Mouse (Mus musculus) CD4-positive helper T cell, adult 2 months (primary cell): ENCODE measurements around the gene Cwf19l1.
"Not testable (repeated sequence)": the region's sequence is repeated elsewhere in the genome, so short reads cannot be mapped to it uniquely, and the experiment has no call there.

Experiments used
- DNase-seq: peaks from one replicate; pipeline ENCODE4 v3.0.0-alpha.2; 2012; ENCODE audit warnings: low read depth, missing footprints, low spot score

Cwf19l1 gene

GRCm38 (mm10) chr19:44135072-44135959 is at the start of gene Cwf19l1:
Cwf19l1 (minus strand) TSS chr19:44135876.
- DNase-seq, result peak; percentile 90

GRCm38 (mm10) chr19:44183968-44184367 is 48.3 kb upstream of the Cwf19l1 start:
- DNase-seq, result no peak

GRCm38 (mm10) chr19:44180502-44180901 is 44.8 kb upstream of the Cwf19l1 start:
- no peak for DNase-seq

- no peak for DNase-seq
Observed at GRCm38 (mm10) chr19:44176741-44177140, 41.1 kb upstream of the Cwf19l1 start.

- DNase-seq, result no peak
Observed at GRCm38 (mm10) chr19:44174835-44175234, 39.2 kb upstream of the Cwf19l1 start.

GRCm38 (mm10) chr19:44161515-44161914 is 25.8 kb upstream of the Cwf19l1 start:
- no peak for DNase-seq

GRCm38 (mm10) chr19:44159386-44159785 is 23.7 kb upstream of the Cwf19l1 start:
- no peak for DNase-seq

- no peak for DNase-seq
Observed at GRCm38 (mm10) chr19:44157005-44157404, 21.3 kb upstream of the Cwf19l1 start.

GRCm38 (mm10) chr19:44153781-44154180 is 18.1 kb upstream of the Cwf19l1 start:
- no peak for DNase-seq

- no peak for DNase-seq
Observed at GRCm38 (mm10) chr19:44148991-44149390, 13.3 kb upstream of the Cwf19l1 start.

GRCm38 (mm10) chr19:44148345-44148744 is 12.7 kb upstream of the Cwf19l1 start:
- DNase-seq, result no peak

GRCm38 (mm10) chr19:44146951-44147350 is 11.3 kb upstream of the Cwf19l1 start:
- no peak for DNase-seq

- no peak for DNase-seq
Observed at GRCm38 (mm10) chr19:44146568-44146879, 10.8 kb upstream of the Cwf19l1 start.

- DNase-seq, result peak; percentile 92
Observed at GRCm38 (mm10) chr19:44145702-44146567, 10.3 kb upstream of the Cwf19l1 start, which contains the start of gene Bloc1s2. Bloc1s2 (minus strand) TSS chr19:44146446.

- DNase-seq, result no peak
Observed at GRCm38 (mm10) chr19:44144366-44144765, 8.7 kb upstream of the Cwf19l1 start.

- no peak for DNase-seq
Observed at GRCm38 (mm10) chr19:44135960-44136485, 347 bp upstream of the Cwf19l1 start.

GRCm38 (mm10) chr19:44132917-44133316 is 2.8 kb downstream of the Cwf19l1 start:
- DNase-seq, result no peak

- DNase-seq, result no peak
Observed at GRCm38 (mm10) chr19:44128560-44128959, 7.1 kb downstream of the Cwf19l1 start.

- DNase-seq, result no peak
Observed at GRCm38 (mm10) chr19:44127729-44128497, 7.8 kb downstream of the Cwf19l1 start.

GRCm38 (mm10) chr19:44121137-44121536 is 14.5 kb downstream of the Cwf19l1 start:
- no peak for DNase-seq

GRCm38 (mm10) chr19:44120686-44121085 is 15.0 kb downstream of the Cwf19l1 start:
- DNase-seq, result not testable (repeated sequence)
